Mouse (Mus musculus): ENCODE results near the gene Disp2. TPM values are rescaled to one million over a fixed set of nuclear protein-coding genes. Genes with fewer than 3 reads are reported as not detected.
A peak's percentile ranks its signal among the peaks of the same experiment; 100 is the strongest.

The Disp2 gene
- polyA plus RNA-seq, 1 experiment, result not detected

- Histone ChIP-seq H3K4me1 (ENCODE audit: control insufficient read depth, insufficient read depth, low read length) (peaks cover 15% of the 10 kb centered on the region), H3K27ac (ENCODE audit: insufficient read depth, low read depth, low read length) (no peak overlapping the region), H3K4me3 (ENCODE audit: insufficient read depth, low read depth, low read length) (no peak overlapping the region)
- 25% methylated on average over 7 of the region's 7 CpGs for WGBS
- TF ChIP-seq POLR2A (IDR thresholded peaks at IDR 0.05; ENCODE audit: insufficient read depth, low read depth, low read length), result no peak
- TF ChIP-seq CTCF (IDR thresholded peaks at IDR 0.05; ENCODE audit: insufficient read depth, low read depth, low read length), result no peak
These were observed 34.9 kb upstream of the Disp2 start for GRCm38 (mm10) chr2:118744621-118745020.

- Histone ChIP-seq H3K4me3 (ENCODE audit: insufficient read depth, low read depth, low read length) (peak within 1 kb of the TSS; percentile 96), H3K4me1 (ENCODE audit: control insufficient read depth, insufficient read depth, low read length) (peaks cover 18% of the 10 kb centered on the region), H3K27ac (ENCODE audit: insufficient read depth, low read depth, low read length) (peak within 1 kb of the TSS; percentile 24)
- TF ChIP-seq POLR2A (IDR thresholded peaks at IDR 0.05; ENCODE audit: insufficient read depth, low read depth, low read length) (peak; percentile 52), CTCF (IDR thresholded peaks at IDR 0.05; ENCODE audit: insufficient read depth, low read depth, low read length) (no peak)
- 11% methylated on average over 57 of the region's 57 CpGs for WGBS
These were observed 34.2 kb upstream of the Disp2 start, which contains the start of gene Inafm2 for GRCm38 (mm10) chr2:118745232-118745884. Gene Inafm2, plus strand, starts transcription at chr2:118745758.

- TF ChIP-seq CTCF (IDR thresholded peaks at IDR 0.05; ENCODE audit: insufficient read depth, low read depth, low read length), result no peak
- no peak for TF ChIP-seq POLR2A (IDR thresholded peaks at IDR 0.05; ENCODE audit: insufficient read depth, low read depth, low read length)
- H3K4me3 ChIP-seq (ENCODE audit: insufficient read depth, low read depth, low read length), result peak overlapping the region; percentile 96
- H3K4me1 ChIP-seq (ENCODE audit: control insufficient read depth, insufficient read depth, low read length), result peaks cover 23% of the 10 kb centered on the region
- peak overlapping the region; percentile 24 for H3K27ac ChIP-seq (ENCODE audit: insufficient read depth, low read depth, low read length)
- WGBS, result 2% methylated on average over 109 of the region's 113 CpGs
These were observed 33.3 kb upstream of the Disp2 start for GRCm38 (mm10) chr2:118745915-118746901.

GRCm38 (mm10) chr2:118747301-118747960 lies 32.1 kb upstream of the Disp2 start:
- Histone ChIP-seq H3K4me3 (ENCODE audit: insufficient read depth, low read depth, low read length) (peak overlapping the region; percentile 96), H3K4me1 (ENCODE audit: control insufficient read depth, insufficient read depth, low read length) (peaks cover 33% of the 10 kb centered on the region), H3K27ac (ENCODE audit: insufficient read depth, low read depth, low read length) (peak overlapping the region; percentile 24)
- TF ChIP-seq POLR2A (IDR thresholded peaks at IDR 0.05; ENCODE audit: insufficient read depth, low read depth, low read length) (no peak), CTCF (IDR thresholded peaks at IDR 0.05; ENCODE audit: insufficient read depth, low read depth, low read length) (no peak)
- WGBS, result 14% methylated on average over 10 of the region's 10 CpGs

- TF ChIP-seq CTCF (IDR thresholded peaks at IDR 0.05; ENCODE audit: insufficient read depth, low read depth, low read length) (no peak), POLR2A (IDR thresholded peaks at IDR 0.05; ENCODE audit: insufficient read depth, low read depth, low read length) (no peak)
- Histone ChIP-seq H3K27ac (ENCODE audit: insufficient read depth, low read depth, low read length) (peak overlapping the region; percentile 92), H3K4me3 (ENCODE audit: insufficient read depth, low read depth, low read length) (peak overlapping the region; percentile 19), H3K4me1 (ENCODE audit: control insufficient read depth, insufficient read depth, low read length) (peaks cover 35% of the 10 kb centered on the region)
- 24% methylated on average over 10 of the region's 10 CpGs for WGBS
These were observed 30.1 kb upstream of the Disp2 start for GRCm38 (mm10) chr2:118749341-118749884.

- Histone ChIP-seq H3K4me3 (ENCODE audit: insufficient read depth, low read depth, low read length) (no peak overlapping the region; the same call in 1 of the 2 replicates), H3K27ac (ENCODE audit: insufficient read depth, low read depth, low read length) (peak overlapping the region; percentile 92), H3K4me1 (ENCODE audit: control insufficient read depth, insufficient read depth, low read length) (peaks cover 31% of the 10 kb centered on the region)
- 36% methylated on average over 8 of the region's 8 CpGs for WGBS
- TF ChIP-seq POLR2A (IDR thresholded peaks at IDR 0.05; ENCODE audit: insufficient read depth, low read depth, low read length) (no peak), CTCF (IDR thresholded peaks at IDR 0.05; ENCODE audit: insufficient read depth, low read depth, low read length) (no peak)
These were observed 29.0 kb upstream of the Disp2 start for GRCm38 (mm10) chr2:118750476-118750875.

- Histone ChIP-seq H3K4me3 (ENCODE audit: insufficient read depth, low read depth, low read length) (no peak overlapping the region), H3K27ac (ENCODE audit: insufficient read depth, low read depth, low read length) (no peak overlapping the region), H3K4me1 (ENCODE audit: control insufficient read depth, insufficient read depth, low read length) (peaks cover 39% of the 10 kb centered on the region)
- WGBS, result 75% methylated on average over 16 of the region's 16 CpGs
- no peak for TF ChIP-seq POLR2A (IDR thresholded peaks at IDR 0.05; ENCODE audit: insufficient read depth, low read depth, low read length)
- no peak for TF ChIP-seq CTCF (IDR thresholded peaks at IDR 0.05; ENCODE audit: insufficient read depth, low read depth, low read length)
These were observed 27.4 kb upstream of the Disp2 start for GRCm38 (mm10) chr2:118751896-118752791.

GRCm38 (mm10) chr2:118752792-118753108 lies 26.8 kb upstream of the Disp2 start:
- no peak for TF ChIP-seq POLR2A (IDR thresholded peaks at IDR 0.05; ENCODE audit: insufficient read depth, low read depth, low read length)
- no peak for TF ChIP-seq CTCF (IDR thresholded peaks at IDR 0.05; ENCODE audit: insufficient read depth, low read depth, low read length)
- H3K27ac ChIP-seq (ENCODE audit: insufficient read depth, low read depth, low read length), result no peak overlapping the region
- H3K4me1 ChIP-seq (ENCODE audit: control insufficient read depth, insufficient read depth, low read length), result peaks cover 38% of the 10 kb centered on the region
- 85% methylated on average over 4 of the region's 4 CpGs for WGBS
- no peak overlapping the region for H3K4me3 ChIP-seq (ENCODE audit: insufficient read depth, low read depth, low read length)
